Mouse (Mus musculus) right cerebral cortex, postnatal 10 days (tissue): ENCODE measurements around the gene Gm13271.
A peak's percentile ranks its signal among the peaks of the same experiment; 100 is the strongest.
"Not testable (repeated sequence)": the region's sequence is repeated elsewhere in the genome, so short reads cannot be mapped to it uniquely, and the experiment has no call there.

Source experiments
- DNase-seq, 2 experiments: peaks; one replicate each; pipeline ENCODE4 v3.0.0; 2021; ENCODE audit warnings: low spot score in 2 of 2

Gm13271 gene

GRCm38 (mm10) chr4:88754818-88755340, at the start of gene Gm13271:
Gm13271 (plus strand) TSS chr4:88754868.
- DNase-seq, result peak; percentile 76 to 86

- DNase-seq, result no peak
These were observed 48.7 kb upstream of the Gm13271 start for GRCm38 (mm10) chr4:88705924-88706323.

- DNase-seq, result no peak
These were observed 47.4 kb upstream of the Gm13271 start for GRCm38 (mm10) chr4:88707128-88707826.

GRCm38 (mm10) chr4:88714281-88714680, 40.4 kb upstream of the Gm13271 start:
- no peak for DNase-seq

GRCm38 (mm10) chr4:88715059-88715458, 39.6 kb upstream of the Gm13271 start:
- no peak for DNase-seq

GRCm38 (mm10) chr4:88718715-88719114, 36.0 kb upstream of the Gm13271 start:
- no peak for DNase-seq

- DNase-seq, result peak; percentile 93 to 95
These were observed 32.6 kb upstream of the Gm13271 start, which contains the start of the genes Gm26566 and Klhl9 for GRCm38 (mm10) chr4:88721791-88722721. Gm26566 (plus strand) TSS chr4:88721805. Klhl9 (minus strand) TSS chr4:88722465.

GRCm38 (mm10) chr4:88723497-88724090, 31.1 kb upstream of the Gm13271 start:
- no peak for DNase-seq

GRCm38 (mm10) chr4:88726727-88727126, 27.9 kb upstream of the Gm13271 start:
- no peak for DNase-seq

- peak in 1 of 2 experiments; percentile 32 for DNase-seq
These were observed 27.3 kb upstream of the Gm13271 start for GRCm38 (mm10) chr4:88727324-88727723.

- peak in 1 of 2 experiments; percentile 37 for DNase-seq
These were observed 16.2 kb upstream of the Gm13271 start for GRCm38 (mm10) chr4:88738480-88738879.

- no peak for DNase-seq
These were observed 15.6 kb upstream of the Gm13271 start for GRCm38 (mm10) chr4:88739036-88739435.

GRCm38 (mm10) chr4:88741426-88741825, 13.2 kb upstream of the Gm13271 start:
- no peak for DNase-seq

- no peak for DNase-seq
These were observed 11.8 kb upstream of the Gm13271 start for GRCm38 (mm10) chr4:88742771-88743371.

- DNase-seq, result no peak
These were observed 10.5 kb upstream of the Gm13271 start for GRCm38 (mm10) chr4:88744207-88744606.

- DNase-seq, result no peak
These were observed 4.7 kb upstream of the Gm13271 start for GRCm38 (mm10) chr4:88749926-88750325.

GRCm38 (mm10) chr4:88756581-88757513, 2.2 kb downstream of the Gm13271 start:
- DNase-seq, result peak in 1 of 2 experiments; percentile 28

- DNase-seq, result peak; percentile 90 to 93
These were observed 3.0 kb downstream of the Gm13271 start for GRCm38 (mm10) chr4:88757628-88758031.

- DNase-seq, result not testable (repeated sequence)
These were observed 4.1 kb downstream of the Gm13271 start for GRCm38 (mm10) chr4:88758751-88759150.

- DNase-seq, result peak; percentile 40 to 59
These were observed 5.1 kb downstream of the Gm13271 start, which contains the start of gene Gm13283 for GRCm38 (mm10) chr4:88759610-88760268. Gm13283 (plus strand) TSS chr4:88760119.
